Mouse (Mus musculus) forebrain, embryonic 14.5 days (tissue): Measurements from ENCODE around the gene Fbxl3. TPM values are rescaled to one million over a fixed set of nuclear protein-coding genes. Genes with fewer than 3 reads are reported as not detected.

Experiments used
- ATAC-seq: fragments of 200-750 bp; cut with Nextera tagmentation; 2 replicates; pipeline ENCODE4 v1.8.0; 2017; ENCODE audit warnings: mild to moderate bottlenecking, moderate library complexity
- DNase-seq: peaks from one replicate; pipeline ENCODE4 v3.0.0-alpha.2; 2015; ENCODE audit warnings: low spot score
- H3K27ac ChIP-seq: fragments of 300-500 bp; sonication (generic); 2 replicates; pipeline ENCODE4 v1.5.1; 2014; ENCODE audit warnings: low read depth, mild to moderate bottlenecking, control low read depth, low read length, moderate library complexity
- H3K27me3 ChIP-seq: fragments of 300-500 bp; sonication (generic); replicated peaks from 2 replicates; pipeline ENCODE4 v1.6.1; 2014; ENCODE audit warnings: low read length, control low read depth, mixed read lengths; ENCODE audit not compliant: control insufficient read depth, insufficient read depth
- H3K36me3 ChIP-seq: fragments of 300-500 bp; sonication (generic); 2 replicates; pipeline ENCODE4 v1.6.1; 2014; ENCODE audit warnings: low read length, control low read depth; ENCODE audit not compliant: control insufficient read depth, insufficient read depth
- H3K4me1 ChIP-seq: fragments of 300-500 bp; sonication (generic); 2 replicates; pipeline ENCODE4 v1.6.1; 2014; ENCODE audit warnings: antibody characterized with exemption, low read length, control low read depth; ENCODE audit not compliant: control insufficient read depth, insufficient read depth
- H3K4me2 ChIP-seq: fragments of 300-500 bp; sonication (generic); 2 replicates; pipeline ENCODE4 v1.6.1; 2014; ENCODE audit warnings: mild to moderate bottlenecking, control low read depth, low read length
- H3K4me3 ChIP-seq: fragments of 300-500 bp; sonication (generic); 2 replicates; pipeline ENCODE4 v1.5.1; 2014; ENCODE audit warnings: low read depth, low read length, control low read depth
- H3K9ac ChIP-seq: fragments of 300-500 bp; sonication (generic); 2 replicates; pipeline ENCODE4 v1.6.1; 2014; ENCODE audit warnings: mild to moderate bottlenecking, low read length, control low read depth, moderate library complexity
- H3K9me3 ChIP-seq: fragments of 300-500 bp; sonication (generic); replicated peaks from 2 replicates; pipeline ENCODE4 v1.6.1; 2016; ENCODE audit warnings: low read length, control low read depth, mixed read lengths; ENCODE audit not compliant: control insufficient read depth
- WGBS: fragments of 180-500 bp; shearing (Covaris S2); extraction: QIAGEN DNeasy Blood & Tissue Kit; methylation state at CpG from one replicate; pipeline ENCODE4 v1.1.7; 2014; 5-methylcytosine and 5-hydroxymethylcytosine counted together
- polyA plus RNA-seq: library from polyadenylated mRNA; unstranded; fragments of >200 nt; fragmentation: Nextera tagmentation; extraction: Ambion mirVana; gene quantifications from 2 replicates; pipeline ENCODE4 v1.2.1, GENCODE M21; 2014

Fbxl3 gene
- polyA plus RNA-seq, 1 experiment from 2014 or later: 26.9 TPM

DNA sequence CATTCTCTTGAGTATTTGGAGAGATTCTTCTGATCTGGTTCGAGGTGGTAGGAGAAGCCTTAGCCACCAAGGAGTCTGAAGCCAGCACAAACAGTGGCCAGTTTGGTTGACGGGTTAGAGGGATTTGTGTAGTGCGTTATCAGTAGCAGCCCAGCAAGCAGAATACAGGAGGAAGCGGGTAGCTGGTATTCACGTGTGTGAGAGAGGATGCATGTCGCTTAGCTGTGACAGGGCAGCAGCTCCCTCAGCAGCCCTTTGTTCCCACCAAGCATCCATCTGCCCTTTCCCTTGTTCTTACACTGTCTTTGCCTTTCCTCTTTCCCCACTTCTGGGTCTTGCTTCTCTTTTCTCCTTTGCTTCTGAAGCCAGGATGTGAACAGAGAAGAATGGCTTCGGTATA is 24.2 kb downstream of the Fbxl3 start:
- Histone ChIP-seq H3K4me3 (no peak overlapping the region), H3K9ac (no peak overlapping the region), H3K36me3 (peaks cover 10% of the 10 kb centered on the region), H3K27ac (no peak overlapping the region), H3K4me2 (no peak overlapping the region), H3K9me3 (no peaks in the 10 kb centered on the region), H3K27me3 (no peaks in the 10 kb centered on the region), H3K4me1 (no peaks in the 10 kb centered on the region)
- WGBS: 83% methylated on average over 7 of the region's 7 CpGs
- no peak for DNase-seq
- ATAC-seq: no peak

DNA sequence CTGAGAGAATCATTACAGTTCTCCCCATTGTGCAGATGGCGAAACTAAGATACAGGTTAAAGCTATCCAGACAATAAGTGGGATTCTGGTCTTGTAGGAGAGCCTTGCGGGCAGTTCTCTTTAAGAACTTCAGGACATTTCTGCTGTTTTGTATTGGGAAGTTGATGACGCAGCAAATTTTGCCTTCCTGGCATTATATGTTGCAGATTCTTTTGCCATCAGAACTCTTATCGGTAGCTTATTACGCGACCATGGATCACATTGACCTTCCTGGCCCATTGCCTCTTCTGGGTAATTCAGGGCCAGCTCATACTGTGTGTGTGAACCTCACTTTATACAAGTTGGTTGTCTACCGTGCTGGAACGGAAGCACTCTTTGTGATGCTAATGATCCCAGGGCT is 25.5 kb downstream of the Fbxl3 start:
- Histone ChIP-seq H3K4me3 (no peak overlapping the region), H3K4me2 (no peak overlapping the region), H3K36me3 (peaks cover 6% of the 10 kb centered on the region; the same call in 1 of the 2 replicates), H3K27me3 (no peaks in the 10 kb centered on the region), H3K9me3 (no peaks in the 10 kb centered on the region), H3K4me1 (no peaks in the 10 kb centered on the region; the same call in 1 of the 2 replicates), H3K9ac (no peak overlapping the region), H3K27ac (no peak overlapping the region)
- WGBS: 77% methylated on average over 8 of the region's 8 CpGs
- no peak for ATAC-seq
- DNase-seq: no peak

DNA sequence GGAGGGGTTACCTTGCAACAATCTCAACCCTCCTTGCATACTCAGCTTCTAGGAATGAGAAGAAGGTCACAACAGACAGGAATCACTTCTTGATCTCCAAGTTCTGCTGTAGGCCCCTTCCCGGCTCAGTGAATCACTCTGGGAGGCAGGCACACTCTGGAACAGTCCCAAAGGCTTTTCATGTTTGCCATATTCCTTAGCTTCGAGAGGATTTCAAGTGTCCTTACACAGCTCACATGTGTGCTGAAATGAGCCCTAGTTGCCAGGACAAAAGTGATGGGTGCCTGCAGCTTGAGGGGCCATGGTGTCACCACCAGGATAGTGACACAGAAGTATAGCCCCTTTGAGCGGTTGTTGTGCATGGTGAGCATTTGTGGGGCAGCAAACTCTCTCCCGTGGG is 26.6 kb downstream of the Fbxl3 start:
- H3K9me3 ChIP-seq: no peaks in the 10 kb centered on the region
- 92% methylated on average over 4 of the region's 4 CpGs for WGBS
- no peaks in the 10 kb centered on the region for H3K27me3 ChIP-seq

DNA sequence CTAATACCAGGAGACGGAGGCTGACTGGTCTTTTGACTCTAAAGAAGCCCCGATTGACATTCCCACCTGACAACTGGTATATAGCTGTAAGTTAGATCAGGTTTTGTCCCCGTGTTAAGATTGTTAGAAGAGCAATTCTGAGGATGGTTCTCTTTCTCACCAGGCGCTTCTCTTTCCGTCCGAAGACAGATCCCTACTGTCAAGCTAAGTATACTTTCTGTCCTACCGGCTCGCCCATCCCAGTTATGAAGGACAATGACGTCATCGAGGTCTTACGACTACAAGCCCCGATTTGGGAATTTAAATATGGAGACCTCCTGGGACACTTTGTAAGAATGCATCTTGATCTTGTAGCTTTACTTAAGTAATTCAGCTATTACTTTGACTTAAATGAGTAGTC is 27.9 kb downstream of the Fbxl3 start:
- Histone ChIP-seq H3K9ac (no peak overlapping the region), H3K4me1 (no peaks in the 10 kb centered on the region; the same call in 1 of the 2 replicates), H3K27ac (no peak overlapping the region), H3K4me3 (no peak overlapping the region), H3K4me2 (no peak overlapping the region), H3K9me3 (no peaks in the 10 kb centered on the region), H3K27me3 (no peaks in the 10 kb centered on the region), H3K36me3 (no peaks in the 10 kb centered on the region)
- no peak for DNase-seq
- ATAC-seq: no peak
- 95% methylated on average over 12 of the region's 12 CpGs for whole genome bisulfite sequencing

More for the DNA sequence above, 26.6 kb downstream of the Fbxl3 start:
- no peaks in the 10 kb centered on the region; the same call in 1 of the 2 replicates for H3K4me1 ChIP-seq
- H3K9ac ChIP-seq: no peak overlapping the region
- DNase-seq (no peak), ATAC-seq (no peak)
- H3K4me3 ChIP-seq: no peak overlapping the region
- no peak overlapping the region for H3K4me2 ChIP-seq
- H3K27ac ChIP-seq: no peak overlapping the region
- H3K36me3 ChIP-seq: peaks cover 2% of the 10 kb centered on the region; the same call in 1 of the 2 replicates

DNA sequence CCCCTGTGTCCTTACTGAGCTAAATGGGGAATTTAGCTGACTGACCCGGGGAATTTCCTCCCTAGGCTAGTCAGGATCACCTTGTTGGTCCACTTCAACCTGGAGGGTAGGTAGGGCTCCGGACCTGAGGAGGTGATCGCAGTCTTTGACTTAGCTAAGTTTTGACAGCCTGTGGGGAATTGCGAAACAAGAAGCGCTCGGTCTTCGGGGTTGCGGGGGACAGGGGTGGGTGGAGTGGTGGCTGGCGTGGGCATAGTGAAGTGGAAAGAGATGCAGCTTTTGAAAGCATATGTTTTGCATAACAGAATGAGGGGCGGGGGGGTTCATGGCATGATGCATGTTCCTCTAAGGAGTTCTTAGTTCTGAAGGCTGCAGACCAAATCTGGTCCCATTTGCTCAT is 28.6 kb downstream of the Fbxl3 start:
- Histone ChIP-seq H3K36me3 (no peaks in the 10 kb centered on the region), H3K4me3 (peak overlapping the region; percentile 64), H3K27ac (no peak overlapping the region), H3K27me3 (no peaks in the 10 kb centered on the region), H3K4me2 (peak overlapping the region; percentile 82), H3K4me1 (no peaks in the 10 kb centered on the region; the same call in 1 of the 2 replicates), H3K9ac (peak overlapping the region; percentile 73), H3K9me3 (no peaks in the 10 kb centered on the region)
- WGBS: 7% methylated on average over 10 of the region's 10 CpGs
- DNase-seq: no peak
- no peak for ATAC-seq

DNA sequence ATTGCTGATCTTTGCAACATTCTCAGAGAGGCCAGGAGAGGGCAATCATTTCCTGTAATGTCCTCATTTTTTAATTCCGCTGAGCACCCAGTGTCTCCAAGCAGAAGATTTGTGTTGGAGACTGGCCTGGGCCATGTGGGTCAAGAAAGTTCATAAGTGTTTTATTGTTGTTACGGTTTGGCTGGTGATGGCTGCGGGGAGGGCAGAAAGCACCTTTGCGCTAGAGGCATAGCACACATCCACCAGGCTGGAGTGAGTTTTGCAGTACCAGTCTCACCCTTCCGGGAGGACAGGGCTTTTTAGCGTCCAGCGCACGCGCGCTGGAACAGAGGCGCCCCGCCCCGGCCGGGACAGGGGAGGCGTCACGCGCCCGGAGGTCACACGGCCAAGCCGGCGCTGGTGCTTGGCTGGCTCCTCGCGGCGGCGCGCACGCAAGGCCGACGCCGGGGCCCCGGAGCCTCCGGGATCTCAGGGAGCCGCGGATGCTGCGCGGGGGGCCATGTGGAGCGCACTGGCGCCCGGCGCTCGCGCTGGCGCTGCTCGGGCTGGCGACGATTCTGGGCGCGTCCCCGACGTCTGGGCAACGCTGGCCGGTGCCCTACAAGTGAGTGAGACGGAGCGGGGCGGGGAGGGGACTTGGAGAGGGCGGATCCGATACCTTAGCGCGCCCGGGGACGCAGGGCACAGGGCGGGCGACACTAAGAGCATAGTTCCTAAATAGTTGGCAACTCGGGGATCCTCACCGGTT is 29.3 kb downstream of the Fbxl3 start, which contains the start of gene Cln5:
Gene Cln5 (plus strand): TSS at position 353 of the 748 bp plus-strand sequence.
- no peaks in the 10 kb centered on the region for H3K27me3 ChIP-seq
- no peaks in the 10 kb centered on the region for H3K9me3 ChIP-seq
- DNase-seq (peak; percentile 94), ATAC-seq (peak; percentile 94)
- H3K9ac ChIP-seq: peak within 1 kb of the TSS; percentile 73
- peak within 1 kb of the TSS; percentile 64 for H3K4me3 ChIP-seq
- no peaks in the 10 kb centered on the region for H3K36me3 ChIP-seq
- WGBS: under 1% methylated on average over 58 of the region's 65 CpGs
- peak within 1 kb of the TSS; percentile 40 for H3K27ac ChIP-seq
- H3K4me2 ChIP-seq: peak within 1 kb of the TSS; percentile 82
- no peaks in the 10 kb centered on the region; the same call in 1 of the 2 replicates for H3K4me1 ChIP-seq

DNA sequence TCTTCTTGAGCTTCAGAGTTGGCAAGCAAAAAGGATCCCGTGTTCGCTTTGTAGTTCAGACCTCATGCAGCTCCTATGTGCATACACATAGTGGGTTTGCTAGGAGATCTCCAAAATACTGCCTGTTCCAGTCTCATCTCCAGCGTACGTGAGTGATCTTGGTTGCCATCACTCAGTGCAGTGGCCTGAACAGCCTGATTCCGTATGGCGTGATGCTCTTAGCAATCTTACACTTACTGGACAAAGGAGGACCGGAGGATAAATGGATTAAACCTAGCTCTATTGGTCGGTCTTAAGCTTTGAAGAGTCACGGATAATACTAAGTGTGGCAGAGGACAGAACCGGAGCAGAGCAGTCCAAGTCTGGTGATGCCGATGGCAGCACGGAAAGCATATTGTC is 29.9 kb downstream of the Fbxl3 start:
- 10% methylated on average over 12 of the region's 12 CpGs for WGBS
- Histone ChIP-seq H3K4me1 (no peaks in the 10 kb centered on the region; the same call in 1 of the 2 replicates), H3K9me3 (no peaks in the 10 kb centered on the region), H3K4me2 (peak overlapping the region; percentile 82), H3K36me3 (no peaks in the 10 kb centered on the region), H3K27ac (peak overlapping the region; percentile 40; the same call in 1 of the 2 replicates), H3K27me3 (no peaks in the 10 kb centered on the region), H3K4me3 (peak overlapping the region; percentile 64), H3K9ac (peak overlapping the region; percentile 73)
- ATAC-seq (no peak), DNase-seq (no peak)

DNA sequence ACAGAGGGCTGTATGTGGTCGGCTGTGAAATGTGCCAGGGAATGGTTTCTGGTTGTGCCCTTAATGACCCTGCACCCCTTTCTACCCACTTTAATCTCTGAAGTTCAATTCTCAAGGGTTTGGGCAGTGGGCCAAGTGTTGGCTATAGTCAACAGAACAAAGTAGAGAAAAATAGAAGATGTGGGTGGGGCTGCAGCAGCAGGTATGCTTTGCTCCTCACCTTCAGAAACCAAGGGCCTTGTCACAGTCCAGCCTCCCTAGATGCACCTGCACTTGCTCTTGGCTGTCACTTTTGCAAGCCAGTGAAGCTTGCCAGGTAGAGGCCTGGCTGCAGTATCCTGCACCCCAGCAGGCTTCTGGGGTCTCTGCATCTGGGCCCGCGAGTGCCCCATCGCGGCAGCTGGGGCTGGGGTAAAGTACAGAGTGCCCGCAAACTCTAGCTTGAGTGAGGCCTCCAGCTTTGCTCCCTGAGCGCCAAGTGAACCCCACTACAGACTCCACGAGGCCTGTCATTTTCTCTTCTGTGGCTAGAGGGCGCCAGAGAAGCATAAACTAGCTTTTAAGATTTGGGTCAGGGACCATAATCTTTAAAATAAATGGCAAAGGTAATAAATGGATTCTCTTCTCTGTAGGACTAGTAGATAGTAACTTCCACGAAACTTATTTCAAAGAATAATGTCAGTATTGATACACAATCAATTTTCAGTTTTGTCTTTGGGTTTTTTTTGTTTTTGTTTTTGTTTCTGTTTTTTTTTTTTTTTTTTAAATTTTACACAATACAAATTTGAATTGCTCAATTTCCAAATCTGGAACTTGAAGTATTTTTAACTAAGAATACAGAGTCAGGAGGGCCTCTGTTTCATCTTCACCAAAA is 33.8 kb downstream of the Fbxl3 start:
- Histone ChIP-seq H3K9ac (no peak overlapping the region), H3K4me1 (no peaks in the 10 kb centered on the region; the same call in 1 of the 2 replicates), H3K36me3 (no peaks in the 10 kb centered on the region), H3K4me2 (no peak overlapping the region), H3K9me3 (no peaks in the 10 kb centered on the region), H3K27me3 (no peaks in the 10 kb centered on the region), H3K4me3 (no peak overlapping the region), H3K27ac (no peak overlapping the region)
- ATAC-seq (no peak), DNase-seq (peak; percentile 85)
- 8% methylated on average over 10 of the region's 10 CpGs for WGBS
